Mouse (Mus musculus): ENCODE results near the gene Fam78a. TPM values are rescaled to one million over a fixed set of nuclear protein-coding genes. Genes with fewer than 3 reads are reported as not detected.

Fam78a gene
- polyA plus RNA-seq, 1 experiment from 2014 or later = 0.82 TPM

- ATAC-seq (replicated peaks; ENCODE audit: low FRiP score, low read depth) (no peak), DNase-seq (ENCODE audit: low spot score) (no peak)
- Histone ChIP-seq H3K27me3 (ENCODE audit: insufficient read depth, low read length) (no peaks in the 10 kb centered on the region), H3K36me3 (ENCODE audit: insufficient read depth, low read length) (no peaks in the 10 kb centered on the region), H3K9me3 (replicated peaks; ENCODE audit: low read length) (no peaks in the 10 kb centered on the region), H3K4me1 (replicated peaks; ENCODE audit: insufficient read depth, low read length) (no peaks in the 10 kb centered on the region), H3K9ac (ENCODE audit: low read depth, low read length) (no peak overlapping the region), H3K27ac (no peak overlapping the region), H3K4me2 (ENCODE audit: low read length) (no peak overlapping the region), H3K4me3 (replicated peaks; ENCODE audit: low read depth, low read length) (no peak overlapping the region)
- TF ChIP-seq CTCF (IDR thresholded peaks at IDR 0.05; ENCODE audit: low read depth) = no peak
- 46% methylated on average over 6 of the region's 6 CpGs for WGBS
Measured at GRCm38 (mm10) chr2:32060228-32060805, 24.3 kb downstream of the Fam78a start.

- no peak for TF ChIP-seq CTCF (IDR thresholded peaks at IDR 0.05; ENCODE audit: low read depth)
- H3K27me3 ChIP-seq (ENCODE audit: insufficient read depth, low read length) = no peaks in the 10 kb centered on the region
- no peak overlapping the region for H3K9ac ChIP-seq (ENCODE audit: low read depth, low read length)
- no peak overlapping the region for H3K4me3 ChIP-seq (replicated peaks; ENCODE audit: low read depth, low read length)
- WGBS = 69% methylated on average over 6 of the region's 6 CpGs
- no peaks in the 10 kb centered on the region for H3K36me3 ChIP-seq (ENCODE audit: insufficient read depth, low read length)
- DNase-seq (ENCODE audit: low spot score) (no peak), ATAC-seq (replicated peaks; ENCODE audit: low FRiP score, low read depth) (no peak)
- H3K9me3 ChIP-seq (replicated peaks; ENCODE audit: low read length) = no peaks in the 10 kb centered on the region
- no peaks in the 10 kb centered on the region for H3K4me1 ChIP-seq (replicated peaks; ENCODE audit: insufficient read depth, low read length)
- no peak overlapping the region for H3K27ac ChIP-seq
- H3K4me2 ChIP-seq (ENCODE audit: low read length) = no peak overlapping the region
Measured at GRCm38 (mm10) chr2:32059613-32060012, 25.0 kb downstream of the Fam78a start.

- 41% methylated on average over 5 of the region's 5 CpGs for WGBS
- no peak overlapping the region for H3K4me3 ChIP-seq (replicated peaks; ENCODE audit: low read depth, low read length)
- TF ChIP-seq CTCF (IDR thresholded peaks at IDR 0.05; ENCODE audit: low read depth) = no peak
Measured at GRCm38 (mm10) chr2:32058716-32059115, 25.9 kb downstream of the Fam78a start.

GRCm38 (mm10) chr2:32058241-32058640 lies 26.4 kb downstream of the Fam78a start:
- DNase-seq (ENCODE audit: low spot score) = no peak
- no peak for ATAC-seq (replicated peaks; ENCODE audit: low FRiP score, low read depth)
- TF ChIP-seq CTCF (IDR thresholded peaks at IDR 0.05; ENCODE audit: low read depth) = no peak
- Histone ChIP-seq H3K4me3 (replicated peaks; ENCODE audit: low read depth, low read length) (no peak overlapping the region), H3K27ac (no peak overlapping the region), H3K9ac (ENCODE audit: low read depth, low read length) (no peak overlapping the region), H3K9me3 (replicated peaks; ENCODE audit: low read length) (no peaks in the 10 kb centered on the region), H3K27me3 (ENCODE audit: insufficient read depth, low read length) (no peaks in the 10 kb centered on the region), H3K4me1 (replicated peaks; ENCODE audit: insufficient read depth, low read length) (no peaks in the 10 kb centered on the region), H3K36me3 (ENCODE audit: insufficient read depth, low read length) (no peaks in the 10 kb centered on the region), H3K4me2 (ENCODE audit: low read length) (no peak overlapping the region)
- WGBS = 78% methylated on average over 9 of the region's 9 CpGs

More at GRCm38 (mm10) chr2:32058716-32059115, 25.9 kb downstream of the Fam78a start:
- Histone ChIP-seq H3K9ac (ENCODE audit: low read depth, low read length) (no peak overlapping the region), H3K27ac (no peak overlapping the region), H3K9me3 (replicated peaks; ENCODE audit: low read length) (no peaks in the 10 kb centered on the region), H3K27me3 (ENCODE audit: insufficient read depth, low read length) (no peaks in the 10 kb centered on the region), H3K36me3 (ENCODE audit: insufficient read depth, low read length) (no peaks in the 10 kb centered on the region), H3K4me1 (replicated peaks; ENCODE audit: insufficient read depth, low read length) (no peaks in the 10 kb centered on the region), H3K4me2 (ENCODE audit: low read length) (no peak overlapping the region)
- ATAC-seq (replicated peaks; ENCODE audit: low FRiP score, low read depth) (no peak), DNase-seq (ENCODE audit: low spot score) (no peak)

- Histone ChIP-seq H3K36me3 (ENCODE audit: insufficient read depth, low read length) (no peaks in the 10 kb centered on the region), H3K27ac (no peak overlapping the region), H3K9me3 (replicated peaks; ENCODE audit: low read length) (no peaks in the 10 kb centered on the region), H3K4me3 (replicated peaks; ENCODE audit: low read depth, low read length) (no peak overlapping the region), H3K9ac (ENCODE audit: low read depth, low read length) (no peak overlapping the region), H3K4me2 (ENCODE audit: low read length) (no peak overlapping the region), H3K4me1 (replicated peaks; ENCODE audit: insufficient read depth, low read length) (no peaks in the 10 kb centered on the region), H3K27me3 (ENCODE audit: insufficient read depth, low read length) (no peaks in the 10 kb centered on the region)
- no peak for DNase-seq (ENCODE audit: low spot score)
- no peak for TF ChIP-seq CTCF (IDR thresholded peaks at IDR 0.05; ENCODE audit: low read depth)
- no peak for ATAC-seq (replicated peaks; ENCODE audit: low FRiP score, low read depth)
- WGBS = 84% methylated on average over 4 of the region's 4 CpGs
Measured at GRCm38 (mm10) chr2:32057794-32058193, 26.9 kb downstream of the Fam78a start.

- H3K9me3 ChIP-seq (replicated peaks; ENCODE audit: low read length) = no peaks in the 10 kb centered on the region
- H3K4me2 ChIP-seq (ENCODE audit: low read length) = no peak overlapping the region
- ATAC-seq (replicated peaks; ENCODE audit: low FRiP score, low read depth) (no peak), DNase-seq (ENCODE audit: low spot score) (no peak)
- no peaks in the 10 kb centered on the region for H3K4me1 ChIP-seq (replicated peaks; ENCODE audit: insufficient read depth, low read length)
- no peak for TF ChIP-seq CTCF (IDR thresholded peaks at IDR 0.05; ENCODE audit: low read depth)
- H3K4me3 ChIP-seq (replicated peaks; ENCODE audit: low read depth, low read length) = no peak overlapping the region
- H3K36me3 ChIP-seq (ENCODE audit: insufficient read depth, low read length) = peaks cover 3% of the 10 kb centered on the region; the same call in 1 of the 2 replicates
- no peak overlapping the region for H3K9ac ChIP-seq (ENCODE audit: low read depth, low read length)
- 77% methylated on average over 2 of the region's 2 CpGs for WGBS
- H3K27ac ChIP-seq = no peak overlapping the region
- H3K27me3 ChIP-seq (ENCODE audit: insufficient read depth, low read length) = no peaks in the 10 kb centered on the region
Measured at GRCm38 (mm10) chr2:32057360-32057759, 27.3 kb downstream of the Fam78a start.

GRCm38 (mm10) chr2:32056524-32056923 lies 28.1 kb downstream of the Fam78a start:
- WGBS = 89% methylated on average over 10 of the region's 10 CpGs

More at GRCm38 (mm10) chr2:32056524-32056923, 28.1 kb downstream of the Fam78a start:
- H3K9me3 ChIP-seq (replicated peaks; ENCODE audit: low read length) = no peaks in the 10 kb centered on the region
- no peak overlapping the region for H3K9ac ChIP-seq (ENCODE audit: low read depth, low read length)
- H3K27ac ChIP-seq = no peak overlapping the region
- H3K4me2 ChIP-seq (ENCODE audit: low read length) = no peak overlapping the region
- no peak for TF ChIP-seq CTCF (IDR thresholded peaks at IDR 0.05; ENCODE audit: low read depth)
- no peak for ATAC-seq (replicated peaks; ENCODE audit: low FRiP score, low read depth)
- H3K27me3 ChIP-seq (ENCODE audit: insufficient read depth, low read length) = no peaks in the 10 kb centered on the region
- no peak overlapping the region for H3K4me3 ChIP-seq (replicated peaks; ENCODE audit: low read depth, low read length)
- no peaks in the 10 kb centered on the region for H3K4me1 ChIP-seq (replicated peaks; ENCODE audit: insufficient read depth, low read length)
- no peak for DNase-seq (ENCODE audit: low spot score)
- peaks cover 12% of the 10 kb centered on the region for H3K36me3 ChIP-seq (ENCODE audit: insufficient read depth, low read length)

All from kidney, postnatal 0 days (tissue).